Mouse (Mus musculus) limb, embryonic 11.5 days (tissue): ENCODE results near the gene Gm17571. TPM values are rescaled to one million over a fixed set of nuclear protein-coding genes. Genes with fewer than 3 reads are reported as not detected.

Source experiments
- ATAC-seq: fragments of 200-750 bp; cut with Nextera tagmentation; 2 replicates; pipeline ENCODE4 v1.8.0; 2017; ENCODE audit warnings: low read depth; ENCODE audit not compliant: insufficient number of reproducible peaks, low FRiP score, low TSS enrichment
- DNase-seq: peaks from one replicate; pipeline ENCODE4 v3.0.0-alpha.2; 2015; ENCODE audit warnings: low spot score
- H3K27ac ChIP-seq: fragments of 300-500 bp; sonication (generic); replicated peaks from 2 replicates; pipeline ENCODE4 v1.5.1; 2014; ENCODE audit warnings: low read depth, mild to moderate bottlenecking, low read length
- H3K27me3 ChIP-seq: fragments of 300-500 bp; sonication (generic); 2 replicates; pipeline ENCODE4 v1.6.1; 2014; ENCODE audit warnings: mild to moderate bottlenecking, low read length, mixed read lengths; ENCODE audit not compliant: control insufficient read depth, insufficient read depth
- H3K36me3 ChIP-seq: fragments of 300-500 bp; sonication (generic); 2 replicates; pipeline ENCODE4 v1.6.1; 2014; ENCODE audit warnings: mild to moderate bottlenecking, low read length, moderate library complexity, mixed read lengths; ENCODE audit not compliant: control insufficient read depth, insufficient read depth
- H3K4me1 ChIP-seq: fragments of 300-500 bp; sonication (generic); 2 replicates; pipeline ENCODE4 v1.6.1; 2014; ENCODE audit warnings: low read length, mixed read lengths; ENCODE audit not compliant: control insufficient read depth, insufficient read depth
- H3K4me2 ChIP-seq: fragments of 300-500 bp; sonication (generic); 2 replicates; pipeline ENCODE4 v1.6.1; 2014; ENCODE audit warnings: low read depth, mild to moderate bottlenecking, moderate library complexity; ENCODE audit not compliant: severe bottlenecking
- H3K4me3 ChIP-seq: fragments of 300-500 bp; sonication (generic); 2 replicates; pipeline ENCODE4 v1.5.1; 2014; ENCODE audit warnings: low read depth, low read length
- H3K9ac ChIP-seq: fragments of 300-500 bp; sonication (generic); 2 replicates; pipeline ENCODE4 v1.6.1; 2014; ENCODE audit warnings: mild to moderate bottlenecking, low read length
- H3K9me3 ChIP-seq: fragments of 300-500 bp; sonication (generic); 2 replicates; pipeline ENCODE4 v1.6.1; 2016; ENCODE audit warnings: low read length; ENCODE audit not compliant: control insufficient read depth
- WGBS: fragments of 180-500 bp; shearing (Covaris S2); extraction: QIAGEN DNeasy Blood & Tissue Kit; methylation state at CpG from one replicate; pipeline ENCODE4 v1.1.7; 2014; 5-methylcytosine and 5-hydroxymethylcytosine counted together
- polyA plus RNA-seq: library from polyadenylated mRNA; unstranded; fragments of >200 nt; fragmentation: Nextera tagmentation; extraction: Ambion mirVana; gene quantifications from 2 replicates; pipeline ENCODE4 v1.2.1, GENCODE M21; 2014

The Gm17571 gene
- polyA plus RNA-seq, result not detected in 2 replicates

DNA sequence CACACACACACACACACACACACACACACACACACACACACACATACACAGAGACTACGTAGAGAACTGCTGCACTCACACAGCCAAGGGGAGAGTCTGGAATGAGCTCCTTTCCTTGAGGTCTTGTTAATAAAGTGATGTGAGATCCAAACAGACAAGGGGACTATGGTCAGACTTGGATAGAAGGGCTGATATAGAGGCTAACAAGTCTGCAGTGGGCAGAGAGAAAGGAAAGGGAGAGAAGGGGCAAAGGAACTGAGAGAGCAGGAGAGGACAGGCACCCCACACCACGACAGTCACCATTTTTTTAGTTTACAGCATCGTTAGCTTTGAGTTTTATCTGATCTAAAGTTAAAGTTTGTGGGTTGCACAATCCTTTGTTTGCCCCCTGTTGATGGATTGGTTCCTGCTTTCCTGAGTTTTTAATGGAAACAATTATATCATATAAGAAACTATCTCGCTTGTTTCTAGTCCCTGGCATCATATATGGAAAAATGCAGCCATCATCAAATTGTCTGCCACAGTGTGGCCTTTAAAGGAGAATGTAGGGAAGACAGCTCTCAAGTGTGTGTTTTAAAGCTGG, at the start of gene Gm17571:
Gene Gm17571, minus strand, starts transcription at position 51 of the 583 bp plus-strand sequence.
- Histone ChIP-seq H3K9me3 (no peaks in the 10 kb centered on the region), H3K27me3 (no peaks in the 10 kb centered on the region), H3K4me2 (no peak within 1 kb of the TSS), H3K36me3 (no peaks in the 10 kb centered on the region), H3K27ac (no peak within 1 kb of the TSS), H3K9ac (no peak within 1 kb of the TSS), H3K4me1 (no peaks in the 10 kb centered on the region), H3K4me3 (no peak within 1 kb of the TSS)
- WGBS, result 68% methylated on average over 4 of the region's 4 CpGs
- ATAC-seq, result no peak
- no peak for DNase-seq

DNA sequence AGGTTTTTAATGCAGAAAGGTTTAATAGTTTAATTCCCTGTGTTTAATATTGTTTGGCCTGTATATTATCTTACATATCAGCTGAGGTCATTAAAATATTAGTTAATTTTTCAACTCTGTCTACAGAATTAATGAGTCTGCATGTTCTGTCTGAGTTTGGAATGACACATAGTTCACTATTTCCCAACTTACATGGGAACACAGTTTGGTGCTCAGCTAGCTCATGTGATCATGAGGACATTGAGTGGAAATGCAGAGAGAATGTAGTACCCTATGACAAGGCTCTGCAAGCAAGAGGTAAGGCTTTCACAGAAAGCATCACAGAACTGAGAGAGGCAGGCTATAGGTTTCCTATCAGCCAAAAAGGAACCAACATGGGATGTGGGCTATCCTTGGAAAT, 49.0 kb upstream of the Gm17571 start:
- Histone ChIP-seq H3K27ac (no peak overlapping the region), H3K27me3 (no peaks in the 10 kb centered on the region), H3K4me3 (no peak overlapping the region), H3K4me2 (no peak overlapping the region), H3K36me3 (no peaks in the 10 kb centered on the region), H3K4me1 (peaks cover 2% of the 10 kb centered on the region; the same call in 1 of the 2 replicates), H3K9ac (no peak overlapping the region), H3K9me3 (no peaks in the 10 kb centered on the region)
- no peak for DNase-seq
- no peak for ATAC-seq

DNA sequence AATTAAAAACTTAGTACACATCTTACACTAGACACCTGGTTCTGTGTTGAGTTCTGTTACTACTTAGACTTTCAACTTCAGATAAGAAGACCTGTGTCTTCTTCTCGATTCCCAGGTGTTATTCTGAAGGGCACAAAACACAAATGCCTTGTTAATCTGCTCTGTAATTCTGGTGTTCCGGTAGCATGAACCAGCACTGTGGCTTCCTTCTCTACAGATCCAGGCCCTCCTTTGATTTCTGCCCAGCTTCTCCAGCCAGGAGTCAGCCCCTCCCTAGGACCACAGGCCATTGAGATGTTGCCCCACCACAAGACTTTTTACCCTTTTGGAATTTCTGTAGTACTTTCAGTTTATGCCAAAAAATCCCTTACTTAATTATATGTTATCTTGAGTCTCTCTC, 47.2 kb upstream of the Gm17571 start:
- 91% methylated on average over 2 of the region's 2 CpGs for WGBS
- Histone ChIP-seq H3K27ac (no peak overlapping the region), H3K4me3 (no peak overlapping the region), H3K9me3 (no peaks in the 10 kb centered on the region), H3K27me3 (no peaks in the 10 kb centered on the region), H3K4me2 (no peak overlapping the region), H3K9ac (no peak overlapping the region), H3K36me3 (no peaks in the 10 kb centered on the region), H3K4me1 (peaks cover 2% of the 10 kb centered on the region; the same call in 1 of the 2 replicates)
- no peak for ATAC-seq
- no peak for DNase-seq

DNA sequence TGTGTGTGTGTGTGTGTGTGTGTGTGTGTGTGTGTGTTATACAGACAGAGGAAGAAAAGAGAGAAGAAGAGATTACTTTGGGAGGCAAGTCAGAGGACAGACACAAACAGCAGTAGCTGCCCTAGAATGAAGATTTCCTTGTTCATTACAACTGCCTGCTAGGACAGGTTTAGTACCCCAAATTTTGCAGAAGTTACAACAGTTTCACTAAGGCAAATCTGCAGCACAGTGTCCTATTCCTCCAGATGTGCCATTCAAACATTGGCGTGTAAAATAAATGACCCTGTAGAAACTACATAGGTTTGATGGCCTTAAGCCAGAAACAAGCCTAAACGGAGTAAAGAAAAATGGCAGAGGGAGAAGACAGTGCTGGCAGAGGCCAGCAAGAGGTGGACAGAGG, 46.3 kb upstream of the Gm17571 start:
- H3K4me2 ChIP-seq, result no peak overlapping the region
- H3K4me1 ChIP-seq, result peaks cover 2% of the 10 kb centered on the region; the same call in 1 of the 2 replicates
- no peak overlapping the region for H3K9ac ChIP-seq
- H3K4me3 ChIP-seq, result no peak overlapping the region
- H3K27me3 ChIP-seq, result no peaks in the 10 kb centered on the region
- 76% methylated on average over 2 of the region's 2 CpGs for WGBS
- ATAC-seq, result no peak
- no peak for DNase-seq
- H3K27ac ChIP-seq, result no peak overlapping the region
- H3K36me3 ChIP-seq, result no peaks in the 10 kb centered on the region
- no peaks in the 10 kb centered on the region for H3K9me3 ChIP-seq

DNA sequence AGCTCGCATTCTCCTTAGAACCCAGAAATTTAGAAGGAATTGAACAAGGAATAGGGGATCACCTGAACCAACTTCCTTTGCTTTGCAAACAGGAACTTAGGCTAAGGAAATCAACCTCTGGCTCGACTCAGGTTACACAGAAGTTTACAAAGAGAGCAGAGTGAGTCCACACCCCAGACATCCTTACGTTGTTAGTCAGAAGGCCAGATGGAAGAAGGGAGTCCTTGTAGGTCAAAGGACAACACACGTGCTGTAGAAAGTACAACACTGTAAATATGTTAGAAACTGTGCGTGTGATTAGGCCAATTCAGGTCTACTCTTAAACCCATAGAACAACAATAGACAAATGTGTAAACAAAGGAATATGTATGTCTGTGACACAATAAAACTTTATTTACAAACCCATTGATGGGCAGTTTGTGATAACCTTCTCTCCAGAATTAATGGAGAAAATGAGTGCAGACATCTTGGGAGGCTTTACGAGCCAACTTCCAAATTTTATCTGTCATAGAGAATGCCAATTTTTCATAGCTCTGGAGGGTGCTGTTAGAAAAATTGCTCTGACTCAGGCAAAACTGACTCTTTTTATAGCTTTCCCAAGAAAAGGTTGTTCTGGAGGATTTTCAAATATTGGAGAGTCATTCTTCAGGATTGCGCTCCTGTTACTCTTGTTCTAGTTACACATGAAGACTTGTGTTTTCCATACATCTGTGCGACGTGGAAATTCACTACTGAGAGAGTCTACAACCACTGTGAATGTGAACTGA, 45.5 kb upstream of the Gm17571 start:
- Histone ChIP-seq H3K9ac (no peak overlapping the region), H3K9me3 (no peaks in the 10 kb centered on the region), H3K27ac (no peak overlapping the region), H3K36me3 (no peaks in the 10 kb centered on the region), H3K4me1 (0 out of 2 replicates have a peak, but pooled peaks cover 2% of the 10 kb centered on the region), H3K4me2 (no peak overlapping the region), H3K27me3 (no peaks in the 10 kb centered on the region), H3K4me3 (no peak overlapping the region)
- ATAC-seq, result no peak
- WGBS, result 79% methylated on average over 9 of the region's 9 CpGs
- DNase-seq, result no peak

DNA sequence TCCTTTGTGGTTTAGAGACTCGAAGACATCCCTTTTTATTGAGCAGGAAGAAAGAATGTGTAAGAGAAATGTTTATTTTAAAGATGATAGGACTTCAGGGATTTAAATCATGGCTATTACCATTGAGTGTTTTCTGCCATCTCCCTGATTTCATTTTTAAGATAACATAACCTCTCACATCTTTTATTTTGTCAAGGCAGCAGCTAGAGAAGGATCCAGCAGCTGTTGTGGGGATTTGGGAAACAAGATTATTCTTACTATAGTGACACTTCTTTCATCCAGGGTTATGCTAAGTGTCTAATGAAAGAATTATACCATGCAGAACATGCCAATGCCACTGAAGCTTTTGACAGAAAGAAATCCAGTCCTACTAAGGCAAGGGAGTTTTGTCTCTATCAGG, 44.6 kb upstream of the Gm17571 start:
- DNase-seq (no peak), ATAC-seq (no peak)
- WGBS, result 73% methylated on average over 1 of the region's 1 CpGs

DNA sequence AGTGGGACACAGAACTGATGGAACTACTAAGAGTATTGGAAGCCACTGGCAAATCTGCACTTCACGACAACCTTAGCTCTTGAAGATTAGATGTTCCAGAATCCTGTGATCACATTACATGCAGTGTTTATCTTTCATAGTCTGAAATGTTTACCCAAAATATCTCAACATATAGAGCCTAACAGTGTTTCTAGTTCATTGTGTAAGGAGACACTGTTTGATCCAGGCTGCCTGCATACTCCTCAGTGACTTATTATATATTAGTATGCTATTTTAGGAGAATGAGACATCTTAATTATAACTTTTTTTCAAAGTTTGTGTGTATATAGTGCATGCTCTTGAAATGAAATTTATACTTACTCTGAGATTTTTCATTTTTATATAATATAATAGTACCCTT, 39.4 kb upstream of the Gm17571 start:
- no peak overlapping the region for H3K27ac ChIP-seq
- no peak overlapping the region for H3K9ac ChIP-seq
- no peak for ATAC-seq
- H3K36me3 ChIP-seq, result no peaks in the 10 kb centered on the region
- no peaks in the 10 kb centered on the region for H3K27me3 ChIP-seq
- no peak overlapping the region for H3K4me3 ChIP-seq
- DNase-seq, result no peak
- WGBS, result 91% methylated on average over 1 of the region's 1 CpGs
- no peaks in the 10 kb centered on the region for H3K9me3 ChIP-seq
- no peak overlapping the region for H3K4me2 ChIP-seq
- H3K4me1 ChIP-seq, result peaks cover 11% of the 10 kb centered on the region; the same call in 1 of the 2 replicates

More for the DNA sequence above, 44.6 kb upstream of the Gm17571 start:
- H3K27ac ChIP-seq, result no peak overlapping the region
- H3K27me3 ChIP-seq, result no peaks in the 10 kb centered on the region
- H3K4me2 ChIP-seq, result no peak overlapping the region
- no peaks in the 10 kb centered on the region for H3K36me3 ChIP-seq
- H3K4me3 ChIP-seq, result no peak overlapping the region
- no peaks in the 10 kb centered on the region for H3K4me1 ChIP-seq
- H3K9me3 ChIP-seq, result no peaks in the 10 kb centered on the region
- H3K9ac ChIP-seq, result no peak overlapping the region

DNA sequence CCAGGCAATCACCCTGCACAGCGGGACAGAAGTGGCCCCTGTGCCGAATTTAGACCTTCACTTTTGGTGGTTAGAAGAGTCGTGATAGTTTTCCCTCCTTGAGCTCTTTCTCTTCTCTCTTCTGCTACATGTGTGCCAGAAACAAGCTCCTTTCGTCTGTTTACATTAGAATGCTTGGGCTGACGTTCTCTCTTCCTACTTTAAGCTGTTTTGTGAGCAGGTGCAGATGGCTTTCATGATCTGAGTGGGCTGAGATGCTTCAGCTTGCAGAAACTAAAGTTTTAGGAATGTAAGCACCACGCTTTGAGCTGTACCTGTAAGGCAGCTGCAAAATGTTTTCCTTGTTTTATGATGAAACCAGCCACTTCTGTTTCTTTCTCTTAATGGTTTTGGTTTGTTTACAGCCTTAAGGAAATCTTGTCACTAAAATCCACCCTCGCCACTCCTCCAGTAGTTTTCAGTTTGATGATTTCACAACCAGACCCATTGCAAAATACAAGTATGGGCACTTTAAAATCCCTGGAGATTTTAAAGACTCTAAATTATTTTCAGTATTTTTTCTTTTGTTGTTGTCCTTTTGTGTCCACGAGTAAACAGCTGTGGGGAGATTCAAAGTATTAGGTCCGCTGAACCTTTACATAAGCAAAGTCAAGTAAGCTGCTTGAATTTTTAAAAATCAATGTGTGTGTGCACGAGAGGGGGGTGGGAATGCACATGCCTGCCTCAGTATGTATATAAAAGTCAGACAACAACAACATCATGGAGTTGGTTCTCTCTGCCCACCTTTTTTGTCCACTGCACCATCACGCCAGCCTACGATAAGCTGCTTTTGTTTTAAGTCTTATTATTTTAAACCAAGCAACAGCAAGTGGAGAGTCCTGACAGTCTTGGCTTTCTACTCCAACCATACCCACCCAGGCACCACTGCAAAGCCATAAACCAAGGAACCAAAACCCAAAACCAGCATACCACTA, 38.0 kb upstream of the Gm17571 start:
- 62% methylated on average over 12 of the region's 12 CpGs for WGBS
- no peak overlapping the region for H3K4me3 ChIP-seq
- no peak overlapping the region for H3K9ac ChIP-seq
- H3K4me1 ChIP-seq, result peaks cover 11% of the 10 kb centered on the region; the same call in 1 of the 2 replicates
- no peak for ATAC-seq
- no peaks in the 10 kb centered on the region for H3K36me3 ChIP-seq
- no peak for DNase-seq
- no peak overlapping the region; the same call in 1 of the 2 replicates for H3K27ac ChIP-seq
- no peaks in the 10 kb centered on the region for H3K27me3 ChIP-seq
- no peak overlapping the region for H3K4me2 ChIP-seq
- H3K9me3 ChIP-seq, result no peaks in the 10 kb centered on the region
